Mouse (Mus musculus) midbrain, embryonic 11.5 days (tissue): Measurements from ENCODE around the gene Cep104. TPM values are rescaled to one million over a fixed set of nuclear protein-coding genes. Genes with fewer than 3 reads are reported as not detected.

Source experiments
- ATAC-seq: fragments of 200-750 bp; cut with Nextera tagmentation; 2 replicates; pipeline ENCODE4 v1.8.0; 2017; ENCODE audit warnings: moderate TSS enrichment, moderate library complexity; ENCODE audit not compliant: low FRiP score
- DNase-seq: peaks from one replicate; pipeline ENCODE4 v3.0.0; 2015; ENCODE audit warnings: low spot score; ENCODE audit errors: missing footprints
- H3K27ac ChIP-seq: fragments of 300-500 bp; sonication (generic); 2 replicates; pipeline ENCODE4 v1.5.1; 2014; ENCODE audit warnings: low read depth, low read length
- H3K27me3 ChIP-seq: fragments of 300-500 bp; sonication (generic); 2 replicates; pipeline ENCODE4 v1.6.1; 2014; ENCODE audit warnings: mild to moderate bottlenecking, low read length, moderate library complexity, mixed read lengths; ENCODE audit not compliant: control insufficient read depth, insufficient read depth
- H3K36me3 ChIP-seq: fragments of 300-500 bp; sonication (generic); 2 replicates; pipeline ENCODE4 v1.6.1; 2014; ENCODE audit warnings: mild to moderate bottlenecking, low read length, moderate library complexity, mixed read lengths; ENCODE audit not compliant: control insufficient read depth, insufficient read depth
- H3K4me1 ChIP-seq: fragments of 300-500 bp; sonication (generic); 2 replicates; pipeline ENCODE4 v1.6.1; 2014; ENCODE audit warnings: low read length; ENCODE audit not compliant: control insufficient read depth, insufficient read depth
- H3K4me2 ChIP-seq: fragments of 300-500 bp; sonication (generic); 2 replicates; pipeline ENCODE4 v1.6.1; 2014; ENCODE audit warnings: mild to moderate bottlenecking, moderate library complexity
- H3K4me3 ChIP-seq: fragments of 300-500 bp; sonication (generic); 2 replicates; pipeline ENCODE4 v1.5.1; 2014; ENCODE audit warnings: low read depth, low read length
- H3K9ac ChIP-seq: fragments of 300-500 bp; sonication (generic); 2 replicates; pipeline ENCODE4 v1.6.1; 2014; ENCODE audit warnings: low read length
- H3K9me3 ChIP-seq: fragments of 300-500 bp; sonication (generic); 2 replicates; pipeline ENCODE4 v1.6.1; 2016; ENCODE audit warnings: low read length; ENCODE audit not compliant: control insufficient read depth
- WGBS: fragments of 180-500 bp; shearing (Covaris S2); extraction: QIAGEN DNeasy Blood & Tissue Kit; methylation state at CpG from one replicate; pipeline ENCODE4 v1.1.7; 2014; 5-methylcytosine and 5-hydroxymethylcytosine counted together
- polyA plus RNA-seq: library from polyadenylated mRNA; unstranded; fragments of >200 nt; fragmentation: Nextera tagmentation; extraction: Ambion mirVana; gene quantifications from 2 replicates; pipeline ENCODE4 v1.2.1, GENCODE M21; 2014

Gene Cep104
- polyA plus RNA-seq, 1 experiment from 2014 or later, result 19.0 TPM

GRCm38 (mm10) chr4:154011646-154012089, 36.7 kb downstream of the Cep104 start, which contains the start of gene Lrrc47:
TSS of gene Lrrc47 (plus strand) at chr4:154011731.
- Histone ChIP-seq H3K4me1 (peaks cover 12% of the 10 kb centered on the region), H3K9me3 (no peaks in the 10 kb centered on the region), H3K36me3 (peaks cover 7% of the 10 kb centered on the region), H3K9ac (peak within 1 kb of the TSS; percentile 93), H3K27me3 (no peaks in the 10 kb centered on the region), H3K4me2 (peak within 1 kb of the TSS; percentile 99), H3K4me3 (peak within 1 kb of the TSS; percentile 100), H3K27ac (no peak within 1 kb of the TSS)
- WGBS, result 0% methylated on average over 49 of the region's 59 CpGs
- DNase-seq (peak; percentile 98), ATAC-seq (peak; percentile 96)

GRCm38 (mm10) chr4:154012132-154012882, 37.3 kb downstream of the Cep104 start:
- peak overlapping the region; percentile 100 for H3K4me3 ChIP-seq
- peaks cover 11% of the 10 kb centered on the region for H3K36me3 ChIP-seq
- no peak for DNase-seq
- ATAC-seq, result no peak
- no peaks in the 10 kb centered on the region for H3K27me3 ChIP-seq
- H3K9me3 ChIP-seq, result no peaks in the 10 kb centered on the region
- 3% methylated on average over 51 of the region's 55 CpGs for WGBS
- no peak overlapping the region for H3K27ac ChIP-seq
- peaks cover 12% of the 10 kb centered on the region for H3K4me1 ChIP-seq
- peak overlapping the region; percentile 99 for H3K4me2 ChIP-seq
- H3K9ac ChIP-seq, result peak overlapping the region; percentile 93

- H3K4me3 ChIP-seq, result no peak overlapping the region
- 94% methylated on average over 11 of the region's 11 CpGs for WGBS
- ATAC-seq (no peak), DNase-seq (no peak)
- no peaks in the 10 kb centered on the region for H3K27me3 ChIP-seq
- H3K36me3 ChIP-seq, result peaks cover 33% of the 10 kb centered on the region
- H3K4me2 ChIP-seq, result no peak overlapping the region
- no peak overlapping the region for H3K9ac ChIP-seq
- no peak overlapping the region for H3K27ac ChIP-seq
- H3K4me1 ChIP-seq, result peaks cover 12% of the 10 kb centered on the region
- H3K9me3 ChIP-seq, result no peaks in the 10 kb centered on the region
These were observed 40.5 kb downstream of the Cep104 start for GRCm38 (mm10) chr4:154015476-154015875.

- no peak for DNase-seq
- H3K4me3 ChIP-seq, result no peak overlapping the region
- peaks cover 39% of the 10 kb centered on the region for H3K36me3 ChIP-seq
- H3K4me2 ChIP-seq, result no peak overlapping the region
- no peak overlapping the region for H3K9ac ChIP-seq
- no peak for ATAC-seq
- peaks cover 4% of the 10 kb centered on the region; the same call in 1 of the 2 replicates for H3K4me1 ChIP-seq
- no peaks in the 10 kb centered on the region for H3K9me3 ChIP-seq
- 76% methylated on average over 7 of the region's 7 CpGs for WGBS
- H3K27me3 ChIP-seq, result no peaks in the 10 kb centered on the region
- H3K27ac ChIP-seq, result no peak overlapping the region
These were observed 44.6 kb downstream of the Cep104 start for GRCm38 (mm10) chr4:154019571-154019970.

GRCm38 (mm10) chr4:154021432-154021831, 46.4 kb downstream of the Cep104 start:
- Histone ChIP-seq H3K9ac (no peak overlapping the region), H3K4me3 (no peak overlapping the region), H3K4me2 (no peak overlapping the region), H3K36me3 (peaks cover 34% of the 10 kb centered on the region), H3K27me3 (peaks cover 2% of the 10 kb centered on the region; the same call in 1 of the 2 replicates), H3K27ac (no peak overlapping the region), H3K9me3 (no peaks in the 10 kb centered on the region), H3K4me1 (peaks cover 14% of the 10 kb centered on the region)
- WGBS, result 93% methylated on average over 9 of the region's 9 CpGs
- ATAC-seq (no peak), DNase-seq (no peak)

- DNase-seq (no peak), ATAC-seq (no peak)
- peaks cover 14% of the 10 kb centered on the region for H3K4me1 ChIP-seq
- H3K9me3 ChIP-seq, result no peaks in the 10 kb centered on the region
- peaks cover 2% of the 10 kb centered on the region; the same call in 1 of the 2 replicates for H3K27me3 ChIP-seq
- H3K4me3 ChIP-seq, result no peak overlapping the region
- no peak overlapping the region for H3K9ac ChIP-seq
- 82% methylated on average over 4 of the region's 4 CpGs for WGBS
- H3K36me3 ChIP-seq, result peaks cover 27% of the 10 kb centered on the region
- H3K4me2 ChIP-seq, result no peak overlapping the region
- H3K27ac ChIP-seq, result no peak overlapping the region
These were observed 47.4 kb downstream of the Cep104 start for GRCm38 (mm10) chr4:154022407-154022806.

GRCm38 (mm10) chr4:154022844-154023243, 47.9 kb downstream of the Cep104 start:
- H3K36me3 ChIP-seq, result peaks cover 26% of the 10 kb centered on the region
- DNase-seq, result no peak
- WGBS, result 31% methylated on average over 4 of the region's 4 CpGs

GRCm38 (mm10) chr4:154023754-154024601, 49.0 kb downstream of the Cep104 start:
- DNase-seq (no peak), ATAC-seq (no peak)
- peaks cover 14% of the 10 kb centered on the region for H3K4me1 ChIP-seq
- H3K4me3 ChIP-seq, result no peak overlapping the region
- H3K4me2 ChIP-seq, result no peak overlapping the region
- H3K36me3 ChIP-seq, result peaks cover 17% of the 10 kb centered on the region
- WGBS, result 28% methylated on average over 8 of the region's 8 CpGs
- no peak overlapping the region for H3K9ac ChIP-seq
- no peak overlapping the region; the same call in 1 of the 2 replicates for H3K27ac ChIP-seq
- H3K9me3 ChIP-seq, result no peaks in the 10 kb centered on the region
- H3K27me3 ChIP-seq, result peaks cover 2% of the 10 kb centered on the region; the same call in 1 of the 2 replicates

More at GRCm38 (mm10) chr4:154022844-154023243, 47.9 kb downstream of the Cep104 start:
- Histone ChIP-seq H3K4me1 (peaks cover 14% of the 10 kb centered on the region), H3K4me3 (no peak overlapping the region), H3K4me2 (no peak overlapping the region), H3K9ac (no peak overlapping the region), H3K27me3 (peaks cover 2% of the 10 kb centered on the region; the same call in 1 of the 2 replicates), H3K27ac (no peak overlapping the region), H3K9me3 (no peaks in the 10 kb centered on the region)
- ATAC-seq, result no peak
